Comparison of ENCODE assay signal across 10 mouse cellular contexts in genomic region chr2:127551078-127551477, GRCm38 (mm10). TPM values are rescaled to one million over a fixed set of nuclear protein-coding genes. Genes with fewer than 3 reads are reported as not detected.
DNase-seq lines count a peak whose midpoint lies in the region; ATAC-seq and TF ChIP-seq lines count a peak whose summit lies in the region.
"Had no signal": no experiment of that assay in that cellular context is flagged by ENCODE, and none has a peak within 500 bp of the region (broad histone marks: within the 10 kb centered on the region; RNA-seq: fewer than 3 reads in every experiment).

No protein-coding gene starts in this region.

- H3K36me3 ChIP-seq in forebrain, embryonic 11.5 days (ENCODE audit: control insufficient read depth, insufficient read depth, low read length), result no peaks in the 10 kb centered on the region
- H3K36me3 ChIP-seq in forebrain, embryonic 12.5 days (replicated peaks), result no peaks in the 10 kb centered on the region
- no peaks in the 10 kb centered on the region for H3K36me3 ChIP-seq in midbrain, embryonic 16.5 days (ENCODE audit: control insufficient read depth, insufficient read depth, low read length)
- H3K36me3 ChIP-seq in midbrain, embryonic 15.5 days (replicated peaks), result no peaks in the 10 kb centered on the region
- no peaks in the 10 kb centered on the region for H3K36me3 ChIP-seq in forebrain, postnatal 0 days (ENCODE audit: insufficient read depth)
- H3K36me3 ChIP-seq: limb, embryonic 15.5 days had no signal

- H3K9ac ChIP-seq in forebrain, embryonic 11.5 days (ENCODE audit: low read length), result no peak overlapping the region
- no peak overlapping the region for H3K9ac ChIP-seq in forebrain, embryonic 12.5 days
- no peak overlapping the region for H3K9ac ChIP-seq in midbrain, embryonic 16.5 days (ENCODE audit: low read depth, low read length)
- no peak overlapping the region for H3K9ac ChIP-seq in midbrain, embryonic 15.5 days
- H3K9ac ChIP-seq in forebrain, postnatal 0 days, result no peak overlapping the region
- H3K9ac ChIP-seq: limb, embryonic 15.5 days had no signal

- H3K4me2 ChIP-seq in forebrain, embryonic 11.5 days (ENCODE audit: low read depth, low read length, severe bottlenecking), result no peak overlapping the region
- no peak overlapping the region for H3K4me2 ChIP-seq in forebrain, embryonic 12.5 days
- no peak overlapping the region for H3K4me2 ChIP-seq in midbrain, embryonic 16.5 days (ENCODE audit: low read length)
- H3K4me2 ChIP-seq in midbrain, embryonic 15.5 days, result no peak overlapping the region
- no peak overlapping the region for H3K4me2 ChIP-seq in forebrain, postnatal 0 days (ENCODE audit: low read depth)
- H3K4me2 ChIP-seq: limb, embryonic 15.5 days had no signal

- no peaks in the 10 kb centered on the region for H3K4me1 ChIP-seq in forebrain, embryonic 11.5 days (replicated peaks; ENCODE audit: control insufficient read depth, insufficient read depth, low read length)
- no peaks in the 10 kb centered on the region for H3K4me1 ChIP-seq in forebrain, embryonic 12.5 days
- no peaks in the 10 kb centered on the region for H3K4me1 ChIP-seq in midbrain, embryonic 16.5 days (ENCODE audit: control insufficient read depth, insufficient read depth, low read length)
- no peaks in the 10 kb centered on the region for H3K4me1 ChIP-seq in midbrain, embryonic 15.5 days
- H3K4me1 ChIP-seq in forebrain, postnatal 0 days (ENCODE audit: insufficient read depth), result no peaks in the 10 kb centered on the region
- H3K4me1 ChIP-seq: limb, embryonic 15.5 days had no signal

- no peak for ATAC-seq in forebrain, embryonic 11.5 days (replicated peaks; ENCODE audit: low FRiP score)
- ATAC-seq in forebrain, embryonic 12.5 days (ENCODE audit: low FRiP score), result no peak
- ATAC-seq in midbrain, embryonic 16.5 days, result peak; percentile 32; the same call in 1 of the 2 replicates
- no peak for ATAC-seq in midbrain, embryonic 15.5 days (replicated peaks)
- ATAC-seq in forebrain, postnatal 0 days, result peak; percentile 34

- no peaks in the 10 kb centered on the region for H3K9me3 ChIP-seq in forebrain, embryonic 11.5 days (ENCODE audit: control insufficient read depth, low read length)
- H3K9me3 ChIP-seq in forebrain, embryonic 12.5 days, result no peaks in the 10 kb centered on the region
- H3K9me3 ChIP-seq in midbrain, embryonic 16.5 days (replicated peaks; ENCODE audit: control insufficient read depth, low read length, poor library complexity, severe bottlenecking), result no peaks in the 10 kb centered on the region
- H3K9me3 ChIP-seq in midbrain, embryonic 15.5 days, result no peaks in the 10 kb centered on the region
- no peaks in the 10 kb centered on the region for H3K9me3 ChIP-seq in forebrain, postnatal 0 days (ENCODE audit: low read length)
- H3K9me3 ChIP-seq: limb, embryonic 15.5 days had no signal

- H3K27ac ChIP-seq in forebrain, embryonic 11.5 days (ENCODE audit: low read depth, low read length), result no peak overlapping the region
- H3K27ac ChIP-seq in forebrain, embryonic 12.5 days, result no peak overlapping the region
- no peak overlapping the region for H3K27ac ChIP-seq in midbrain, embryonic 16.5 days (ENCODE audit: low read length)
- no peak overlapping the region for H3K27ac ChIP-seq in midbrain, embryonic 15.5 days
- H3K27ac ChIP-seq in forebrain, postnatal 0 days (ENCODE audit: low read depth, low read length), result no peak overlapping the region
- H3K27ac ChIP-seq: limb, embryonic 15.5 days had no signal

- 50% methylated on average over 5 of the region's 5 CpGs for WGBS in forebrain, embryonic 11.5 days
- WGBS in forebrain, embryonic 12.5 days, result 50% methylated on average over 5 of the region's 5 CpGs
- 62% methylated on average over 5 of the region's 5 CpGs for WGBS in midbrain, embryonic 16.5 days
- 60% methylated on average over 5 of the region's 5 CpGs for WGBS in midbrain, embryonic 15.5 days
- WGBS in forebrain, postnatal 0 days, result 52% methylated on average over 5 of the region's 5 CpGs

- TF ChIP-seq CTCF in forebrain, postnatal 0 days (IDR thresholded peaks at IDR 0.05; ENCODE audit: low read depth), result peak; percentile 64

- H3K27me3 ChIP-seq in forebrain, embryonic 11.5 days (ENCODE audit: control insufficient read depth, insufficient read depth, low read length), result no peaks in the 10 kb centered on the region
- H3K27me3 ChIP-seq in forebrain, embryonic 12.5 days, result peaks cover 3% of the 10 kb centered on the region; the same call in 1 of the 2 replicates
- H3K27me3 ChIP-seq in midbrain, embryonic 16.5 days (ENCODE audit: control insufficient read depth, insufficient read depth, low read depth, low read length), result no peaks in the 10 kb centered on the region
- no peaks in the 10 kb centered on the region for H3K27me3 ChIP-seq in midbrain, embryonic 15.5 days (replicated peaks)
- H3K27me3 ChIP-seq in forebrain, postnatal 0 days (ENCODE audit: insufficient read depth, low read length), result no peaks in the 10 kb centered on the region
- H3K27me3 ChIP-seq: limb, embryonic 15.5 days had no signal

- peak; percentile 50 for DNase-seq in forebrain, embryonic 11.5 days (ENCODE audit: low spot score)
- DNase-seq in forebrain, postnatal 0 days, result peak; percentile 36
- DNase-seq in lung, postnatal 36 days, result peak; percentile 20
- no peak for DNase-seq in ovary, postnatal 36 days (ENCODE audit: low spot score)
- no peak for DNase-seq in adrenal gland, adult 8-10 months

- H3K4me3 ChIP-seq in forebrain, embryonic 11.5 days (ENCODE audit: low read depth, low read length), result no peak overlapping the region
- H3K4me3 ChIP-seq in forebrain, embryonic 12.5 days (replicated peaks), result no peak overlapping the region
- no peak overlapping the region for H3K4me3 ChIP-seq in midbrain, embryonic 16.5 days (ENCODE audit: low read depth, low read length)
- H3K4me3 ChIP-seq in midbrain, embryonic 15.5 days, result no peak overlapping the region
- H3K4me3 ChIP-seq in forebrain, postnatal 0 days (ENCODE audit: low read depth, low read length), result no peak overlapping the region
- H3K4me3 ChIP-seq: erythroblast, embryonic 14.5 days; limb, embryonic 15.5 days had no signal

RNA-seq across cellular contexts. Expression of gene Prom2, which starts 9.8 kb away (rescaled TPM):
- 0.48 and 0.63 TPM in 2 replicates for polyA plus RNA-seq in forebrain, embryonic 11.5 days (2014; fragmentation: Nextera tagmentation; extraction: Ambion mirVana)
- polyA plus RNA-seq in forebrain, embryonic 12.5 days (2016; fragmentation: Nextera tagmentation; extraction: Ambion mirVana), result 0.26 and 0.41 TPM in 2 replicates
- polyA plus RNA-seq in midbrain, embryonic 16.5 days (2015; fragmentation: Nextera tagmentation; extraction: Ambion mirVana), result 0.05 and 0.19 TPM in 2 replicates
- polyA plus RNA-seq in midbrain, embryonic 15.5 days (2015; fragmentation: Nextera tagmentation; extraction: Ambion mirVana), result 0.06 and 0.14 TPM in 2 replicates
- not detected in 2 replicates for total RNA-seq in forebrain, postnatal 0 days (2014; rRNA removed)
- polyA plus RNA-seq in forebrain, postnatal 0 days (2015; fragmentation: Nextera tagmentation; extraction: Ambion mirVana), result 0.04 TPM in 1 of 2 replicates, not detected in the other
- 1 to 10 TPM in 2 of 4 experiments, under 1 TPM in 2; 0.80 to 1.8 (median 1.3) TPM for total RNA-seq in adrenal gland, adult 8-10 months (2022)
- polyA plus RNA-seq: erythroblast, embryonic 14.5 days had no signal

RNA-seq across cellular contexts. Expression of gene Kcnip3, which starts 29.2 kb away (rescaled TPM):
- 4.6 and 6.3 TPM in 2 replicates for polyA plus RNA-seq in forebrain, embryonic 11.5 days (2014; fragmentation: Nextera tagmentation; extraction: Ambion mirVana)
- polyA plus RNA-seq in forebrain, embryonic 12.5 days (2016; fragmentation: Nextera tagmentation; extraction: Ambion mirVana), result 3.8 and 4.6 TPM in 2 replicates
- 9.1 and 13.0 TPM in 2 replicates for polyA plus RNA-seq in midbrain, embryonic 16.5 days (2015; fragmentation: Nextera tagmentation; extraction: Ambion mirVana)
- 8.9 and 10.0 TPM in 2 replicates for polyA plus RNA-seq in midbrain, embryonic 15.5 days (2015; fragmentation: Nextera tagmentation; extraction: Ambion mirVana)
- total RNA-seq in forebrain, postnatal 0 days (2014; rRNA removed), result 27.8 and 31.2 TPM in 2 replicates
- 15.8 and 20.1 TPM in 2 replicates for polyA plus RNA-seq in forebrain, postnatal 0 days (2015; fragmentation: Nextera tagmentation; extraction: Ambion mirVana)
- 10 to 100 TPM in 2 of 4 experiments, 1 to 10 TPM in 2; 7.8 to 10.2 (median 9.1) TPM for total RNA-seq in adrenal gland, adult 8-10 months (2022)

RNA-seq across cellular contexts. Expression of gene Zfp661, which starts 35.8 kb away (rescaled TPM):
- 7.2 and 8.9 TPM in 2 replicates for polyA plus RNA-seq in forebrain, embryonic 11.5 days (2014; fragmentation: Nextera tagmentation; extraction: Ambion mirVana)
- polyA plus RNA-seq in forebrain, embryonic 12.5 days (2016; fragmentation: Nextera tagmentation; extraction: Ambion mirVana), result 8.0 and 8.4 TPM in 2 replicates
- 6.4 and 7.0 TPM in 2 replicates for polyA plus RNA-seq in midbrain, embryonic 16.5 days (2015; fragmentation: Nextera tagmentation; extraction: Ambion mirVana)
- polyA plus RNA-seq in midbrain, embryonic 15.5 days (2015; fragmentation: Nextera tagmentation; extraction: Ambion mirVana), result 8.0 and 8.4 TPM in 2 replicates
- total RNA-seq in forebrain, postnatal 0 days (2014; rRNA removed), result 7.4 and 8.2 TPM in 2 replicates
- polyA plus RNA-seq in forebrain, postnatal 0 days (2015; fragmentation: Nextera tagmentation; extraction: Ambion mirVana), result 4.1 and 5.0 TPM in 2 replicates
- 1 to 10 TPM; 3.7 to 4.7 (median 4.4) TPM for total RNA-seq in adrenal gland, adult 8-10 months (2022)
- polyA plus RNA-seq: erythroblast, embryonic 14.5 days had no signal

RNA-seq across cellular contexts. Expression of gene Mrps5, which starts 35.9 kb away (rescaled TPM):
- 159 and 167 TPM in 2 replicates for polyA plus RNA-seq in forebrain, embryonic 11.5 days (2014; fragmentation: Nextera tagmentation; extraction: Ambion mirVana)
- polyA plus RNA-seq in forebrain, embryonic 12.5 days (2016; fragmentation: Nextera tagmentation; extraction: Ambion mirVana), result 175 and 179 TPM in 2 replicates
- polyA plus RNA-seq in midbrain, embryonic 16.5 days (2015; fragmentation: Nextera tagmentation; extraction: Ambion mirVana), result 155 and 157 TPM in 2 replicates
- 145 and 151 TPM in 2 replicates for polyA plus RNA-seq in midbrain, embryonic 15.5 days (2015; fragmentation: Nextera tagmentation; extraction: Ambion mirVana)
- total RNA-seq in forebrain, postnatal 0 days (2014; rRNA removed), result 65.9 and 85.2 TPM in 2 replicates
- 142 and 159 TPM in 2 replicates for polyA plus RNA-seq in forebrain, postnatal 0 days (2015; fragmentation: Nextera tagmentation; extraction: Ambion mirVana)
- total RNA-seq in adrenal gland, adult 8-10 months (2022), result 100 to 1,000 TPM in 1 of 4 experiments, 10 to 100 TPM in 3; 87.0 to 107 (median 96.0) TPM

Comparison
In these comparisons a context has a peak if more than half of its experiments do, and no peak if none do; other contexts are left out.
1. ATAC-seq: peak in midbrain, embryonic 16.5 days (single experiment) and forebrain, postnatal 0 days (single experiment); none in forebrain, embryonic 11.5 days (single experiment), forebrain, embryonic 12.5 days (single experiment) and midbrain, embryonic 15.5 days (single experiment).
2. DNase-seq: peak in forebrain, embryonic 11.5 days (single experiment), forebrain, postnatal 0 days (single experiment) and lung, postnatal 36 days (single experiment); none in ovary, postnatal 36 days (single experiment) and adrenal gland, adult 8-10 months (single experiment).